Mouse (Mus musculus) limb, embryonic 14.5 days (tissue): ENCODE results near the gene Mrpl34. TPM values are rescaled to one million over a fixed set of nuclear protein-coding genes. Genes with fewer than 3 reads are reported as not detected.

Experiments
- ATAC-seq: fragments of 200-750 bp; cut with Nextera tagmentation; 2 replicates; pipeline ENCODE4 v1.8.0; 2017; ENCODE audit warnings: low read depth, moderate number of reproducible peaks, moderate TSS enrichment; ENCODE audit not compliant: low FRiP score
- DNase-seq: peaks from one replicate; pipeline ENCODE4 v3.0.0-alpha.2; 2015; ENCODE audit warnings: low spot score
- H3K27ac ChIP-seq: fragments of 300-500 bp; sonication (generic); replicated peaks from 2 replicates; pipeline ENCODE4 v1.5.1; 2014; ENCODE audit warnings: low read depth, mild to moderate bottlenecking, low read length, moderate library complexity, mixed read lengths
- H3K27me3 ChIP-seq: fragments of 300-500 bp; sonication (generic); 2 replicates; pipeline ENCODE4 v1.6.1; 2014; ENCODE audit warnings: low read length, mixed read lengths; ENCODE audit not compliant: control insufficient read depth, insufficient read depth
- H3K36me3 ChIP-seq: fragments of 300-500 bp; sonication (generic); 2 replicates; pipeline ENCODE4 v1.6.1; 2014; ENCODE audit warnings: mild to moderate bottlenecking, low read length, moderate library complexity, mixed read lengths; ENCODE audit not compliant: control insufficient read depth, insufficient read depth
- H3K4me1 ChIP-seq: fragments of 300-500 bp; sonication (generic); 2 replicates; pipeline ENCODE4 v1.6.1; 2014; ENCODE audit warnings: antibody characterized with exemption, low read length, mixed read lengths; ENCODE audit not compliant: control insufficient read depth, insufficient read depth
- H3K4me2 ChIP-seq: fragments of 300-500 bp; sonication (generic); replicated peaks from 2 replicates; pipeline ENCODE4 v1.6.1; 2014; ENCODE audit warnings: low read depth, mild to moderate bottlenecking, low read length, moderate library complexity; ENCODE audit not compliant: severe bottlenecking
- H3K4me3 ChIP-seq: fragments of 300-500 bp; sonication (generic); replicated peaks from 2 replicates; pipeline ENCODE4 v1.5.1; 2014; ENCODE audit warnings: low read length
- H3K9ac ChIP-seq: fragments of 300-500 bp; sonication (generic); 2 replicates; pipeline ENCODE4 v1.6.1; 2014; ENCODE audit warnings: mild to moderate bottlenecking, low read depth, low read length, moderate library complexity; ENCODE audit not compliant: severe bottlenecking
- H3K9me3 ChIP-seq: fragments of 300-500 bp; sonication (generic); 2 replicates; pipeline ENCODE4 v1.6.1; 2016; ENCODE audit warnings: low read length; ENCODE audit not compliant: control insufficient read depth
- POLR2A ChIP-seq: fragments of 200-500 bp; IDR thresholded peaks from 2 replicates; pipeline ENCODE4 v1.8.0; 2012; ENCODE audit warnings: inconsistent platforms, mild to moderate bottlenecking, moderate library complexity, borderline replicate concordance; ENCODE audit not compliant: insufficient read depth, insufficient read length; ENCODE audit errors: extremely low read depth
- WGBS: fragments of 180-500 bp; shearing (Covaris S2); extraction: QIAGEN DNeasy Blood & Tissue Kit; methylation state at CpG from one replicate; pipeline ENCODE4 v1.1.7; 2014; 5-methylcytosine and 5-hydroxymethylcytosine counted together
- polyA plus RNA-seq, 2 experiments: library from polyadenylated mRNA; depleted of rRNA in 1 of 2; stranded (reverse) in 1 of 2; unstranded in 1 of 2; fragments of >200 nt; fragmentation: Nextera tagmentation in 1 of 2; extraction: Ambion mirVana in 1 of 2; gene quantifications; 2 replicates each; pipeline versions ENCODE4 v1.2.1 to v1.2.3; 2012 to 2014

Gene Mrpl34
- polyA plus RNA-seq, 2 experiments = 62.3 to 121 TPM

GRCm38 (mm10) chr8:71485142-71486135 is 20.7 kb downstream of the Mrpl34 start, which contains the start of gene Ano8:
Gene Ano8, minus strand, starts transcription at chr8:71485963.
- peak within 1 kb of the TSS; percentile 84 for H3K4me2 ChIP-seq
- no peaks in the 10 kb centered on the region for H3K9me3 ChIP-seq
- DNase-seq (peak; percentile 92), ATAC-seq (peak; percentile 64)
- H3K4me3 ChIP-seq = peak within 1 kb of the TSS; percentile 77
- H3K4me1 ChIP-seq = peaks cover 12% of the 10 kb centered on the region
- no peak for TF ChIP-seq POLR2A
- H3K36me3 ChIP-seq = peaks cover 21% of the 10 kb centered on the region
- WGBS = 11% methylated on average over 39 of the region's 58 CpGs
- H3K27me3 ChIP-seq = no peaks in the 10 kb centered on the region
- peak within 1 kb of the TSS; percentile 61; the same call in 1 of the 2 replicates for H3K27ac ChIP-seq
- peak within 1 kb of the TSS; percentile 78 for H3K9ac ChIP-seq

GRCm38 (mm10) chr8:71486136-71486529 is 21.4 kb downstream of the Mrpl34 start:
- no peak for TF ChIP-seq POLR2A
- Histone ChIP-seq H3K9me3 (no peaks in the 10 kb centered on the region), H3K27me3 (no peaks in the 10 kb centered on the region), H3K4me2 (peak overlapping the region; percentile 84), H3K36me3 (peaks cover 21% of the 10 kb centered on the region), H3K4me1 (peaks cover 12% of the 10 kb centered on the region), H3K9ac (no peak overlapping the region), H3K27ac (no peak overlapping the region), H3K4me3 (peak overlapping the region; percentile 77)
- no peak for DNase-seq
- WGBS = 23% methylated on average over 7 of the region's 7 CpGs
- ATAC-seq = no peak

GRCm38 (mm10) chr8:71487691-71488445 is 23.1 kb downstream of the Mrpl34 start, which contains the start of gene Gtpbp3:
Gene Gtpbp3, plus strand, starts transcription at chr8:71488103.
- Histone ChIP-seq H3K9ac (peak within 1 kb of the TSS; percentile 72), H3K4me2 (peak within 1 kb of the TSS; percentile 98), H3K4me3 (peak within 1 kb of the TSS; percentile 60), H3K36me3 (peaks cover 30% of the 10 kb centered on the region), H3K27me3 (no peaks in the 10 kb centered on the region), H3K9me3 (no peaks in the 10 kb centered on the region), H3K4me1 (peaks cover 12% of the 10 kb centered on the region), H3K27ac (peak within 1 kb of the TSS; percentile 48)
- 1% methylated on average over 33 of the region's 33 CpGs for WGBS
- ATAC-seq (peak; percentile 48), DNase-seq (peak; percentile 82)
- 0 out of 2 replicates have a peak, but pooled peaks have one; percentile 29 for TF ChIP-seq POLR2A

- Histone ChIP-seq H3K4me1 (peaks cover 12% of the 10 kb centered on the region), H3K9me3 (no peaks in the 10 kb centered on the region), H3K9ac (peak overlapping the region; percentile 72), H3K36me3 (peaks cover 34% of the 10 kb centered on the region), H3K27ac (peak overlapping the region; percentile 48; the same call in 1 of the 2 replicates), H3K27me3 (no peaks in the 10 kb centered on the region), H3K4me3 (peak overlapping the region; percentile 60), H3K4me2 (peak overlapping the region; percentile 98)
- DNase-seq (peak; percentile 96), ATAC-seq (peak; percentile 95)
- TF ChIP-seq POLR2A = no peak
- WGBS = 1% methylated on average over 21 of the region's 22 CpGs
These were observed 23.7 kb downstream of the Mrpl34 start for GRCm38 (mm10) chr8:71488454-71488853.

- 0 out of 2 replicates have a peak overlapping the region, but pooled peaks have one; percentile 16 for H3K9ac ChIP-seq
- DNase-seq = peak; percentile 77
- TF ChIP-seq POLR2A = no peak
- peaks cover 45% of the 10 kb centered on the region for H3K36me3 ChIP-seq
- no peaks in the 10 kb centered on the region for H3K27me3 ChIP-seq
- peaks cover 22% of the 10 kb centered on the region for H3K4me1 ChIP-seq
- H3K4me2 ChIP-seq = peak overlapping the region; percentile 19; the same call in 1 of the 2 replicates
- no peak overlapping the region for H3K4me3 ChIP-seq
- 15% methylated on average over 13 of the region's 16 CpGs for WGBS
- no peak overlapping the region for H3K27ac ChIP-seq
- peak; percentile 46 for ATAC-seq
- no peaks in the 10 kb centered on the region for H3K9me3 ChIP-seq
These were observed 30.3 kb downstream of the Mrpl34 start for GRCm38 (mm10) chr8:71495039-71495438.
